Mouse (Mus musculus) erythroblast, adult 5-6 weeks (primary cell): ENCODE results near the gene Pars2. TPM values are rescaled to one million over a fixed set of nuclear protein-coding genes. Genes with fewer than 3 reads are reported as not detected.

ENCODE experiments used
- ATAC-seq: replicated peaks from 2 replicates; pipeline ENCODE4 v1.8.0; 2016; ENCODE audit warnings: moderate number of reproducible peaks, mild to moderate bottlenecking, moderate TSS enrichment, inconsistent platforms; ENCODE audit not compliant: poor library complexity, low FRiP score, severe bottlenecking
- total RNA-seq, 2 experiments: library from RNA; stranded (forward) in 1 of 2; stranded (reverse) in 1 of 2; fragments of 150-400 nt in 1 of 2; fragments of 200-764, 138-1000 nt in 1 of 2; gene quantifications; 2 replicates each; pipeline versions ENCODE4 v1.2.3 to v1.2.4; 2015 to 2017; ENCODE audit warnings: low replicate concordance in 2 of 2

Pars2 gene
- total RNA-seq (2015; ENCODE audit: low replicate concordance) (0.58 and 0.84 TPM in 2 replicates), total RNA-seq (2017; ENCODE audit: low replicate concordance) (2.6 TPM in 1 of 2 replicates, not detected in the other)

DNA sequence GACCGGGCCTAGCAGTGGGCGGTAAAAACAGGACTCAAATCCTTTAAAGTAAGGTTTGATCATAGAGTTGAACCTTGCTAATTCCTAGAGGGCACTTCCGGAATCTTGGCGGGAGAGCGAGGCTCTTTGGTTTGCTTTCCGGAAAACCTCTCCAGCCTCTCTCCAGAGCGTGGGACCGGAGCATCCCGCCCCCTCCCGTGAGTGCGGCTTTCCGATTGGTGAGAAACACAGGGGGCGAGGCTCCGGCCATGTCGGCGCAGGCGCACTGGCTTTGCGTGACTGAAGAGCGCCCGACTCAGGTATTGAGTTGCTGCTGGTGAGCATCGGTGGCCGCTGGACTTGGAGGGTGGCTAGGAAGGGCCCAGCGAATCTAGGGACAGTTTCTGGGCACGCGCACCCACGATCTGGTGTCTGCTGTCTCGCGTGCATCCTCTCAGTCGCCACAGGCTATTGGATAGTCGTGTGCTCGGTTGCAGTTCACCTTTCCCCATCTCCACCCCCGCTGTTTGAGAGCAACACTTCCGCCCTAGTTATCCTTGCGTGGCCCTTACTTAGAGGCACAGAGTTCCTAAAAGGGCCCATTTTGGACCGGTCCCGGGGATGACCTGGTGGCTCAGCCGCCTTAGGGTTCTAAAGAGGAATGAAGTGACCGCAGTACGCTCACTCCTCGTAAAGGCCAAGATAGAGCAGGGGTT lies at the start of gene Pars2:
Gene Pars2, plus strand, starts transcription at position 237 of the 695 bp plus-strand sequence.
- peak; percentile 97 for ATAC-seq

DNA sequence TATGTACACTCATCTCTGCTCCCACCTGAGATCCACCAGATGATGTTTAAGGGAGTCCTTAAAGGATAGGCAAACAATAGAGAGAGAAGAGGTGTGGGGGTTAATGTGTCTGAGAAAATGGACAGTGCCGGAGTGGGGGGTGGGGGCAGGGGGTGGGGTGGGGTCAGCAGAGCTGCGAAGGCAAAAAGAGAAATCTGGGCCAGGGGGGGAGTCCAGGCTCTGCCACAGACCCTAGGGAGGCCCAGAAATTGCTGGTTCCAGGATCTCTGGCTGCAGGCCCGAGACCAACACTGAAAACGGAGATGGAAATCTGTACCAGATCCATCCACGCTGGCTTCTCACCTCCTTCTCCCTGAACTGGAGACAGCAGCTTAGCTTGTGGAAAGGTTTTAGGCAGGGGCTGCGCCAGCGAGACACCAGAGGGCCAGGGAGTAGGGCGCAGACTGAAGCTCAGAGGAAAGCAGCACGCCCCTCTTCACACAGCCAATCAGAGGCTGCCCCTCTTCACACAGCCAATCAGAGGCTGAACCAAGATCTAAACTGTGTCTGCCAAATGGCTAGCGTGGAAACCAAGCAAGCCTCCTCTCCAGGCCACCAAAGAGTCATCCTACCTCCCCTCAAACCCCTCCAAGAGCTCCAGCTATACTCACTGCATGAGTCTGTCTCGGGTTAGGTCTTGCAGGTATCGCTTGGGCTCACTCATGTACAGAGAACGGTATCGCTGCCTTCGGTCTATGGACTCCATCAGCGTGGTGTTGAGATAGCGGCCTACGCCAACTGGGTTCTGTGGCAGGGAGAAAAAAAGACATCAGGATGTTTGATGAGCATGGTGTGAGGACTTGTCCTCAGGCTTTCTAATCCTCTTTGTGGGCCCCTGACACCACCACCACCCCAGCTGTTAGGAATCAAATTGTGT lies 44.0 kb upstream of the Pars2 start:
- 0 out of 2 replicates have a peak, but pooled peaks have one; percentile 52 for ATAC-seq

DNA sequence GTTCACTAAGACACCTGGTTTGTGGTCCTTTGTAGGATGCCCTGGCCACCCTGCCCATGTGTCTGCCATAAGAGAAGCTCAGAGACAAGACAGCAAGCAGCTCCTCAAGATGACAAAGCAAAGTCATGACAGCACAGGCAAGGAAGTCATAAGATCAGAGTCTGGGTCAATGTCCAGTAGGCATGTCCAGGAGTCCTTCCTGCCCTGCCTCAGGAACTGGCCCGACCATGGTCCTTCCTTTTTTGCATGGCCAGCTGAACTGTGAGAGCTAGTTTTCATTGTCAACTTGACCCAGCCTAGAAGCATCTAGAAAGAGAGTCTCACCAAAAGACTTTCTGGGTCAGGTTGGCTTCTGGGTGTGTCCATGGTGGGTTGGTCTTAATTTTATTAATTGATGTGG lies 43.0 kb upstream of the Pars2 start:
- ATAC-seq = no peak

GRCm38 (mm10) chr4:106613105-106613504 lies 37.8 kb upstream of the Pars2 start:
- peak; percentile 9 for ATAC-seq

DNA sequence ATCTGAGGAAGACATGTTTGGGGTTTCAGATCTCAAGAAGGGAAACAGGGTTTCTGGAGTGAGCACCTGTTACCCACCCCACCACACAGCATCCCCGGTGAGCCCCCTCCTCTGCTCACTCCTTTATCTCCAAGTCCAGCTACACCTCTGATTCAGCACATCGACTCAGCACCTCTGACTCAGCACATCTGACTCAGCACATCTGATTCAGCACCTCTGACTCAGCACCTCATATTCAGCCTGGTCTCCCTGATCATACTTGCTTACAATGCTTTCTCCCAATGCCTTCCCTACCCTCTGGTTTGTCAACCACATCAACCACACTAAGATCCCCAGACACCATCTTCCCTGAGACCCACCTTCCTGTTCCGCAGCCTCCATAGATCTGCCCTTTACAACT lies 37.3 kb upstream of the Pars2 start:
- peak; percentile 90 for ATAC-seq

GRCm38 (mm10) chr4:106614180-106614797 lies 36.6 kb upstream of the Pars2 start:
- ATAC-seq = peak; percentile 74

DNA sequence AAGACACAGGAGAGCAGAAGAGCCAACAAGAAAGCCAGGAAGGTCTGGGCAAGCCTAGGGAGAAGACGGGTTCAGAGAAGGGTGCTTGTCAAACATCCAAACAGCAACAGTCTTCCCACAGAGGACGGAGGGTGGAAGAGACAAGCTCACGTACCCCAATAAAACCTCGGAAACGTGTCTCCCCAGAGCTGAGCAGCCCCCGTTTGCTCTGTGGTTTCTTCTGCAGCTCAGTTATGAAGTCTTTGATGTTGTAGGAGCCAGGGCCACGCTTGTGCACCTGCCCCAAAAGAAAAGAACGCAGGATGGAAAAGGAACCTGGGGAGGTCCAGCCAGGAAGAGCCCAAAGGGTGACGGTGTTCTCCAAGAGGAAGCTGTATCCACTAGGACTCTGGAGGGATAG lies 36.0 kb upstream of the Pars2 start:
- no peak for ATAC-seq

DNA sequence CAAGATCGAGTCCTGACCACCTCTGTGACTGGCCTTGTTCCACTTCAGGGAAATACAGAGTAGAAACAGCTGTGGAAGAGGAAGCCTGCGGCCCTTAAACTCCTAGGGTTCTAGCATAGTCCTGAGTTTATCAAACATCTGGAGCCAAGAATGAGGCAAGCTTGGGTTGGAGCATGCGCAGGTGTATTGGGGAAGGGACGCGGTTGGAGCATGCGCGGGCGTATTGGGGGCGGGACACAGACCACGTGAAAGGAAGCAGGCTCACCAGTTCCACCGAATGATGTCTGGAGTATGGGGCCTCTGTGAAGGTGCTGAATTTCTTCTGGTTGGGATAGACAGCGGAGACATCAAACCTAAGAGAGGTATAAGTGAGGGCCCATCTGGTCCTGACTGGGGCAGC lies 35.2 kb upstream of the Pars2 start:
- ATAC-seq = no peak

GRCm38 (mm10) chr4:106617056-106617455 lies 33.8 kb upstream of the Pars2 start, which contains the start of gene Lexm:
Lexm (minus strand) TSS chr4:106617241.
- no peak for ATAC-seq

DNA sequence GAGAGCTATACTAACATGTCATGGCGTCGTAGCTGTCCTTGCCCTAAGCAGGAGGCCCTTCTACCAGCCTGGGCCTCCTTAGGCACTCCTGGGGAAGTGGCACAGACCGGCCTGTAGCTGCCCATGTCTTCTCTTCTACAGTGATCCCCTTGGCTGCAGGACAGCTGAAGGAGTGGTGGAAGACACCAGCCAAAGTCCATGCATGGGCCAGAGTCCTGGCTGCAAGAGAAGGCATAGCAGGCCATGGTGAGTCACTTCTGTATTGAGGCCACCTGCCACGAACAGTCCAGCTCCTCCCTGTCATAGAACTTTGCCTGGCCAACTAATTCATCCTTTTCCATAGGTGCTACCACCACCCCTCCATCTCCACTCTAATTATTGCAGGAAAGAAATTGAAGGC lies 32.0 kb upstream of the Pars2 start:
- no peak for ATAC-seq

DNA sequence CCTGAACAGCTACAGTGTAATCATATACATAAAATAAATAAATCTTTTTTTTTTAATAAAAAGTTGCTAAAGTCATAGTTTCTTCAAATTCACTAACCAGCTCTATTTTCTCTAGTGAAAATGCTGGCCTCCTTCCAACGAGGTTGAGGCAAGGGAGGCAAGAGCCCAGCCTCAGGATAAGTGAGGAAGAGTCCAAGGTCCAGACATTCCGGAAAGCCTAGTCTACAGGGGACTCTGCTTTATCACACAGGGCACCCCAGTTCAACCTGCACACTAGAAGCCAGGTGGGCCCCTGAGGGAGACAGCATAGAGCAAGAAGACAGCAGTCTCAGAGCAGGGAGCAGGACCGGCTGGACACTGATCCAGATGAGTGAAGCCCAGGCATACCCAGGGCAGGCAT lies 29.4 kb upstream of the Pars2 start:
- ATAC-seq = no peak

GRCm38 (mm10) chr4:106622030-106622493 lies 28.8 kb upstream of the Pars2 start, which contains the start of gene Ttc22:
Ttc22 (plus strand) TSS chr4:106622432.
- no peak for ATAC-seq

- ATAC-seq = no peak
Measured at GRCm38 (mm10) chr4:106622712-106623111, 28.2 kb upstream of the Pars2 start.

- ATAC-seq = no peak
Measured at GRCm38 (mm10) chr4:106624271-106624670, 26.6 kb upstream of the Pars2 start.

GRCm38 (mm10) chr4:106627809-106628208 lies 23.1 kb upstream of the Pars2 start:
- ATAC-seq = no peak

DNA sequence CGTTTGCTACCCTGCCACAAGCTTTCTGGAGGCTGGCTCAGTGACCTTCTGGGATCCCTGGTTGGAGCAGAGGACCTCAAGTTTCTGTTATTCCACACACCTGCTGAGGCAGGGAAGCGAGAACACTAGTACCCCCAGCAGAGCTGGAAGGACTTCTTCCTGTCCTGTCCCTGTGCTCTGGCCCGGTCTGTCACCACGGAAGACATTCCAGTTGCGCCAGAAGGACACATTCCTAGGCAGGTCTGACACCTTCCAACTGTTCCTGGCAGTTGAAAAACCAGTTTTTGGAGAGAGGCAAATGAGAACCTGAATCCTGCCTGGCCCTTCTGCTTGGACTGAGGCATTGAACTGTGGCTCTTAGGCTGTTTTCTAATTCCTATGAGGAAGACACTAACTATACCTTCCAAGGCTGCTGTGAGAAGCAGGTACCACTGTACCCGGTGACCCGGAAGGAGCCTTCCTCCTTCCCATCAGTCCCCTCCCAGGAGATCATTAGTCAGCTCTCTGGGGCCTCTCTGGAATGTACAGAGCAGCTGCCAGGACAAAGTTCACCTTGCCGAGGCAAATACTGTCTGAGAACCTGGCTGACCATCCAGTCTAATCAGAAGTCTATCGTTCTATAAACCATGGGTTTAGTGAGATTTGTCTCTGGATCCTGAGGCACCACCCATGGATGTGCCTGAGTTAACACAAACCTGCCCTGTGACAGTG lies 22.1 kb upstream of the Pars2 start:
- ATAC-seq = no peak

GRCm38 (mm10) chr4:106629374-106629773 lies 21.5 kb upstream of the Pars2 start:
- ATAC-seq = no peak

- ATAC-seq = 0 out of 2 replicates have a peak, but pooled peaks have one; percentile 53
Measured at GRCm38 (mm10) chr4:106630333-106631220, 20.3 kb upstream of the Pars2 start.
